7 mouse cellular contexts compared by ENCODE assay signal in genomic region chr7:105640233-105640893, GRCm38 (mm10). TPM values are rescaled to one million over a fixed set of nuclear protein-coding genes. Genes with fewer than 3 reads are reported as not detected.
DNase-seq lines count a peak whose midpoint lies in the region; ATAC-seq and TF ChIP-seq lines count a peak whose summit lies in the region.

Gene Arfip2, minus strand, starts transcription at chr7:105640416.
Gene Gm45799, plus strand, starts transcription at chr7:105640552.

- intact Hi-C loops in left cerebral cortex, postnatal 4 days (cut with DNase I): no loop called here

- peak; percentile 97 for DNase-seq in adrenal gland, postnatal 10 days
- DNase-seq in embryonic facial prominence, embryonic 10.5 days (ENCODE audit: low spot score): peak; percentile 96
- peak; percentile 73 for DNase-seq in gonadal fat pad, adult 2 months (ENCODE audit: low read depth)
- peak; percentile 95 for DNase-seq in left cerebral cortex, postnatal 4 days

- H3K4me2 ChIP-seq in intestine, postnatal 0 days (replicated peaks; ENCODE audit: low read depth): peak within 1 kb of the TSS; percentile 88
- peak within 1 kb of the TSS; percentile 89 for H3K4me2 ChIP-seq in midbrain, embryonic 12.5 days (replicated peaks)

- peaks cover 23% of the 10 kb centered on the region for H3K4me1 ChIP-seq in embryonic facial prominence, embryonic 10.5 days
- H3K4me1 ChIP-seq in intestine, postnatal 0 days (replicated peaks; ENCODE audit: control insufficient read depth, insufficient read depth, low read length): peaks cover 8% of the 10 kb centered on the region; the same call in 1 of the 2 replicates
- H3K4me1 ChIP-seq in midbrain, embryonic 12.5 days: peaks cover 25% of the 10 kb centered on the region
- peaks cover 9% of the 10 kb centered on the region for H3K4me1 ChIP-seq in small intestine, adult 2 months (ENCODE audit: control insufficient read depth, insufficient read depth, insufficient read length, low read length)

- peak within 1 kb of the TSS; percentile 83 for H3K4me3 ChIP-seq in embryonic facial prominence, embryonic 10.5 days
- H3K4me3 ChIP-seq in intestine, postnatal 0 days (ENCODE audit: low read depth, low read length): peak within 1 kb of the TSS; percentile 87
- H3K4me3 ChIP-seq in midbrain, embryonic 12.5 days: peak within 1 kb of the TSS; percentile 64
- H3K4me3 ChIP-seq in small intestine, adult 2 months (ENCODE audit: low read depth, low read length): peak within 1 kb of the TSS; percentile 93

- WGBS in embryonic facial prominence, embryonic 10.5 days: under 1% methylated on average over 45 of the region's 45 CpGs
- under 1% methylated on average over 45 of the region's 45 CpGs for WGBS in intestine, postnatal 0 days
- WGBS in midbrain, embryonic 12.5 days: under 1% methylated on average over 45 of the region's 45 CpGs
- under 1% methylated on average over 45 of the region's 45 CpGs for WGBS in small intestine, adult 2 months

- peaks cover 54% of the 10 kb centered on the region for H3K36me3 ChIP-seq in embryonic facial prominence, embryonic 10.5 days (replicated peaks)
- H3K36me3 ChIP-seq in intestine, postnatal 0 days (ENCODE audit: control insufficient read depth, insufficient read depth): peaks cover 36% of the 10 kb centered on the region
- peaks cover 40% of the 10 kb centered on the region for H3K36me3 ChIP-seq in midbrain, embryonic 12.5 days
- H3K36me3 ChIP-seq in small intestine, adult 2 months (ENCODE audit: control insufficient read depth, insufficient read depth, low read length): peaks cover 13% of the 10 kb centered on the region

- H3K27me3 ChIP-seq in embryonic facial prominence, embryonic 10.5 days (replicated peaks; ENCODE audit: low read depth, poor library complexity, severe bottlenecking): peaks cover 5% of the 10 kb centered on the region
- H3K27me3 ChIP-seq in intestine, postnatal 0 days (replicated peaks; ENCODE audit: control insufficient read depth, insufficient read depth, low read length): no peaks in the 10 kb centered on the region
- H3K27me3 ChIP-seq in midbrain, embryonic 12.5 days: peaks cover 9% of the 10 kb centered on the region; the same call in 1 of the 2 replicates
- H3K27me3 ChIP-seq in small intestine, adult 2 months (ENCODE audit: control insufficient read depth, insufficient read depth, low read length): no peaks in the 10 kb centered on the region

- no peaks in the 10 kb centered on the region for H3K9me3 ChIP-seq in embryonic facial prominence, embryonic 10.5 days
- no peaks in the 10 kb centered on the region for H3K9me3 ChIP-seq in intestine, postnatal 0 days (ENCODE audit: control insufficient read depth)
- no peaks in the 10 kb centered on the region for H3K9me3 ChIP-seq in midbrain, embryonic 12.5 days

- no peak for TF ChIP-seq CTCF in intestine, postnatal 0 days (IDR thresholded peaks at IDR 0.05; ENCODE audit: low read depth)
- TF ChIP-seq CTCF in small intestine, adult 2 months (IDR thresholded peaks at IDR 0.05; ENCODE audit: extremely low read depth, insufficient read length, insufficient replicate concordance, low read depth, low read length): no peak

- H3K27ac ChIP-seq in embryonic facial prominence, embryonic 10.5 days (replicated peaks): peak within 1 kb of the TSS; percentile 85
- peak within 1 kb of the TSS; percentile 74 for H3K27ac ChIP-seq in intestine, postnatal 0 days (ENCODE audit: low read depth, low read length)
- H3K27ac ChIP-seq in midbrain, embryonic 12.5 days (replicated peaks): peak within 1 kb of the TSS; percentile 58
- peak within 1 kb of the TSS; percentile 87 for H3K27ac ChIP-seq in small intestine, adult 2 months (ENCODE audit: insufficient read depth, low read depth, low read length)

- TF ChIP-seq POLR2A in small intestine, adult 2 months (IDR thresholded peaks at IDR 0.05; ENCODE audit: low read depth, low read length): 0 out of 2 replicates have a peak, but pooled peaks have one; percentile 63

- H3K9ac ChIP-seq in intestine, postnatal 0 days (ENCODE audit: low read depth, low read length): peak within 1 kb of the TSS; percentile 72
- peak within 1 kb of the TSS; percentile 80 for H3K9ac ChIP-seq in midbrain, embryonic 12.5 days (replicated peaks)

- peak; percentile 98 for ATAC-seq in intestine, postnatal 0 days
- ATAC-seq in midbrain, embryonic 12.5 days (ENCODE audit: low FRiP score, low read depth): peak; percentile 95

RNA-seq across cellular contexts. Expression of gene Arfip2, which starts in this region (rescaled TPM):
- total RNA-seq in adrenal gland, postnatal 10 days (2021): 10 to 100 TPM; 48.3 to 57.8 TPM
- 61.2 and 64.1 TPM in 2 replicates for polyA plus RNA-seq in embryonic facial prominence, embryonic 10.5 days (2016; fragmentation: Nextera tagmentation; extraction: Ambion mirVana)
- 76.7 and 83.7 TPM in 2 replicates for polyA plus RNA-seq in gonadal fat pad, adult 2 months (2012; rRNA removed)
- polyA plus RNA-seq in intestine, postnatal 0 days (2015; fragmentation: Nextera tagmentation; extraction: Ambion mirVana): 39.9 and 41.9 TPM in 2 replicates
- total RNA-seq in left cerebral cortex, postnatal 4 days (2021): 10 to 100 TPM; 77.0 to 77.8 TPM
- 71.4 and 79.3 TPM in 2 replicates for polyA plus RNA-seq in midbrain, embryonic 12.5 days (2016; fragmentation: Nextera tagmentation; extraction: Ambion mirVana)
- polyA plus RNA-seq in small intestine, adult 2 months (2012; rRNA removed): 29.1 and 43.8 TPM in 2 replicates

RNA-seq across cellular contexts. Expression of gene Gm45799, which starts in this region (rescaled TPM):
- total RNA-seq in adrenal gland, postnatal 10 days (2021): 10 to 100 TPM in 1 of 2 experiments, 1 to 10 TPM in 1; 6.3 to 10.4 TPM
- polyA plus RNA-seq in embryonic facial prominence, embryonic 10.5 days (2016; fragmentation: Nextera tagmentation; extraction: Ambion mirVana): 13.5 and 22.0 TPM in 2 replicates
- 118 and 194 TPM in 2 replicates for polyA plus RNA-seq in gonadal fat pad, adult 2 months (2012; rRNA removed)
- polyA plus RNA-seq in intestine, postnatal 0 days (2015; fragmentation: Nextera tagmentation; extraction: Ambion mirVana): 28.3 and 46.4 TPM in 2 replicates
- total RNA-seq in left cerebral cortex, postnatal 4 days (2021): 1 to 10 TPM; 8.9 to 9.1 TPM
- polyA plus RNA-seq in midbrain, embryonic 12.5 days (2016; fragmentation: Nextera tagmentation; extraction: Ambion mirVana): 3.3 TPM in 2 replicates
- polyA plus RNA-seq in small intestine, adult 2 months (2012; rRNA removed): 203 and 226 TPM in 2 replicates

Comparison
In these comparisons a context has a peak if more than half of its experiments do, and no peak if none do; other contexts are left out.
1. Peak in every context shown above with its lines: DNase-seq, ATAC-seq, H3K4me3 ChIP-seq and H3K27ac ChIP-seq.